Mouse (Mus musculus) megakaryocyte, embryonic 14.5 days (primary cell): Measurements from ENCODE around the gene P2rx5. TPM values are rescaled to one million over a fixed set of nuclear protein-coding genes. Genes with fewer than 3 reads are reported as not detected.

Experiments used
- H3K27me3 ChIP-seq: replicated peaks from 2 replicates; pipeline ENCODE3; 2012; ENCODE audit warnings: inconsistent platforms
- H3K36me3 ChIP-seq: replicated peaks from 2 replicates; pipeline ENCODE3; 2012; ENCODE audit warnings: low read length, inconsistent platforms, mixed read lengths
- H3K4me1 ChIP-seq: 2 replicates; pipeline ENCODE4 v1.6.1; 2012; ENCODE audit warnings: inconsistent platforms
- H3K4me3 ChIP-seq: replicated peaks from 2 replicates; pipeline ENCODE3; 2012; ENCODE audit warnings: moderate library complexity, mild to moderate bottlenecking, inconsistent platforms
- H3K9me3 ChIP-seq: 2 replicates; pipeline ENCODE4 v1.6.1; 2012; ENCODE audit warnings: inconsistent platforms
- FLI1 ChIP-seq: IDR thresholded peaks from 2 replicates; pipeline ENCODE4 v1.6.1; 2012; ENCODE audit warnings: low read length, inconsistent platforms, mixed read lengths
- GATA1 ChIP-seq: IDR thresholded peaks from 3 replicates; pipeline ENCODE4 v1.6.1; 2012; ENCODE audit warnings: mixed read lengths, low read length, inconsistent platforms, borderline replicate concordance
- polyA plus RNA-seq: library from polyadenylated mRNA; stranded (reverse); fragments of >175 nt; gene quantifications from 2 replicates; pipeline ENCODE4 v1.2.3, GENCODE M21; 2012; ENCODE audit warnings: low replicate concordance; ENCODE audit not compliant: insufficient read depth

Gene P2rx5
- 0.55 TPM in 1 of 2 replicates, not detected in the other for polyA plus RNA-seq

DNA sequence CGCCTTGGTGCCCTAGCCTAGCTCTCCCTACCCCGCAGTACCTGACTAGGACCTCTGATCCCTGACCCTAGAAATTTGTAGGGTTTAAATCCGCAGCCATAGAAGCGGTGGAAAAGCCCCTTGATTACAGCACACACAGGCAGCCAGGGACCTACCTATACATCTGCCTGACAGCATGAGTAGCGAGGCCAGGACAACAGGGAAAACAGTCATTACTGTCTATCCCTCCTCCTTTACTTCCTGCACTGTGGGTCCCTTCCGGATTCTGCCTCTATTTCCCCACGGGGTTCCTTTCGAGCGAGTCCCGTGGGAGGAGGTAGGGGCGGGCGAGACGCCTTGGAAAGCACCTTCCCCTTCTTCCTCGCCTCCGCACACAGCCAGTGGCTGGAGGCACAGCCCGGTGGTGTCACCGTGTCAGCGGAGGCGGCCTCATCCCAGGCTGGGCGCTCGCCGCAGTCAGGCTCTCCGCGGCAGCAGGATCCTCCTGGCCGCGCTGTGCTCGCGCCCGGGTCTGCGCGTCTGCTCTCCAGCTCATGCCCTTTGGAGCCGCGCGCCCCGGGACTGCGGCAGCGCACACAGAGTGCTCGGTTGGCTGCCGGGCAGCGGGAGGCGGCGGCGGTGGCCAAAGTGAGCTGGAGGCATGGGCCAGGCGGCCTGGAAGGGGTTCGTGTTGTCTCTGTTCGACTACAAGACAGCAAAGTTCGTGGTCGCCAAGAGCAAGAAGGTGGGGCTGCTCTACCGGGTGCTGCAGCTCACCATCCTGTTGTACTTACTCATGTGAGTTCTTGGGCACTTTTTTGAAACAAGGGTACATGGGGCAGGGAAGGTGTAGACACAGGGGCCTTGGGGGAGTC is at the start of gene P2rx5:
P2rx5 (plus strand) TSS at position 465 of the 854 bp plus-strand sequence.
- Histone ChIP-seq H3K4me1 (peaks cover 43% of the 10 kb centered on the region), H3K4me3 (peak within 1 kb of the TSS; percentile 91), H3K27me3 (peaks cover 56% of the 10 kb centered on the region), H3K9me3 (no peaks in the 10 kb centered on the region), H3K36me3 (no peaks in the 10 kb centered on the region)
- TF ChIP-seq FLI1 (no peak), GATA1 (no peak)

DNA sequence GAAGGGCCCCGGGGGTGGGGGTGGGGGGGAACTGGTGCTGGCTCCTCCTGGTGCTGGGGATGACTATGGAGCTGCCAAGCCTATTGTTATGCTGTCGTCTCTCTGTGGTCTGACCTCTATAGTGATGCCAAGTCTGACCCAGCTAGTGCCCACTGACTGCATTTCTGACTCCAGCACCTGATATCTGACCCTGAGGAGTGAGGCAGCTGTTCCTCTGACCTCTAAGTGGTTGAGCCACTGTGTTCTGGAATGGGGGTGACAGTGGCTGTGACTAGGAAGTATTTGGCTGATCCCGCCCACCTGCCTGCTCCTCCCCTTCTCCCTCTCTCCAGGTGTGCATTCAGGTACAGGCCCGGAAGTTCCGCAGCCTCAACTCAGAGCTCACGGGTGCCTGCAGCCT is 48.8 kb upstream of the P2rx5 start:
- Histone ChIP-seq H3K4me3 (no peak overlapping the region), H3K27me3 (peaks cover 12% of the 10 kb centered on the region), H3K36me3 (no peaks in the 10 kb centered on the region), H3K4me1 (peaks cover 62% of the 10 kb centered on the region), H3K9me3 (no peaks in the 10 kb centered on the region)
- TF ChIP-seq FLI1 = no peak
- no peak for TF ChIP-seq GATA1

DNA sequence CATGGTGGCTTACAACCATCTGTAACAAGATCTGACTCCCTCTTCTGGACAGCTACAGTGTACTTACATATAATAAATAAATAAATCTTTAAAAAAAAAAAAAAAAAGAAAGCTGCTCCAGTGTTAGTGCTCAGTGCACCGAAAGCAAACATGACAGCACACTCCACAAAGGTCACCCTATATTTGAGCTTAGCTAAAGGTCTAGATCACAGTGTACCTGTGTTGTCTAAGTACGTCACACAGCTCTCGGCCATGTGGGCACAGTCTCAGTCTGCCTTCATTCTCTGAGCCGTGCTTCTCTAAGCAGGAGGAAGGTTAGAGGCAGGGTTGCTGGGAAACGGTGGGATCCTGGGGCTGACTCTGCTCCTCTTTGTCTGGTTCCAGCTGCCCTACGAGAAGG is 33.7 kb upstream of the P2rx5 start:
- H3K4me3 ChIP-seq = no peak overlapping the region
- H3K9me3 ChIP-seq = no peaks in the 10 kb centered on the region
- no peaks in the 10 kb centered on the region for H3K27me3 ChIP-seq
- no peak for TF ChIP-seq FLI1
- no peak for TF ChIP-seq GATA1
- H3K4me1 ChIP-seq = peaks cover 35% of the 10 kb centered on the region
- peaks cover 62% of the 10 kb centered on the region for H3K36me3 ChIP-seq

GRCm38 (mm10) chr11:73131020-73131419 is 29.2 kb upstream of the P2rx5 start:
- no peaks in the 10 kb centered on the region for H3K27me3 ChIP-seq
- H3K9me3 ChIP-seq = no peaks in the 10 kb centered on the region
- TF ChIP-seq FLI1 = no peak
- peaks cover 57% of the 10 kb centered on the region for H3K36me3 ChIP-seq
- peak overlapping the region; percentile 72 for H3K4me3 ChIP-seq
- peaks cover 70% of the 10 kb centered on the region for H3K4me1 ChIP-seq

- Histone ChIP-seq H3K4me3 (peak overlapping the region; percentile 31), H3K4me1 (peaks cover 86% of the 10 kb centered on the region), H3K36me3 (peaks cover 39% of the 10 kb centered on the region), H3K27me3 (no peaks in the 10 kb centered on the region), H3K9me3 (no peaks in the 10 kb centered on the region)
- TF ChIP-seq FLI1 = no peak
- TF ChIP-seq GATA1 = no peak
Measured at GRCm38 (mm10) chr11:73132999-73133398, 27.2 kb upstream of the P2rx5 start.

GRCm38 (mm10) chr11:73134222-73134621 is 26.0 kb upstream of the P2rx5 start:
- H3K4me3 ChIP-seq = peak overlapping the region; percentile 53
- H3K36me3 ChIP-seq = peaks cover 31% of the 10 kb centered on the region
- H3K4me1 ChIP-seq = peaks cover 85% of the 10 kb centered on the region

GRCm38 (mm10) chr11:73136587-73136986 is 23.6 kb upstream of the P2rx5 start:
- no peak for TF ChIP-seq GATA1
- no peak for TF ChIP-seq FLI1
- H3K9me3 ChIP-seq = no peaks in the 10 kb centered on the region
- peaks cover 25% of the 10 kb centered on the region for H3K36me3 ChIP-seq
- H3K27me3 ChIP-seq = no peaks in the 10 kb centered on the region
- peaks cover 63% of the 10 kb centered on the region for H3K4me1 ChIP-seq
- peak overlapping the region; percentile 97 for H3K4me3 ChIP-seq

More at GRCm38 (mm10) chr11:73134222-73134621, 26.0 kb upstream of the P2rx5 start:
- H3K9me3 ChIP-seq = no peaks in the 10 kb centered on the region
- TF ChIP-seq FLI1 = no peak
- TF ChIP-seq GATA1 = no peak
- H3K27me3 ChIP-seq = no peaks in the 10 kb centered on the region

DNA sequence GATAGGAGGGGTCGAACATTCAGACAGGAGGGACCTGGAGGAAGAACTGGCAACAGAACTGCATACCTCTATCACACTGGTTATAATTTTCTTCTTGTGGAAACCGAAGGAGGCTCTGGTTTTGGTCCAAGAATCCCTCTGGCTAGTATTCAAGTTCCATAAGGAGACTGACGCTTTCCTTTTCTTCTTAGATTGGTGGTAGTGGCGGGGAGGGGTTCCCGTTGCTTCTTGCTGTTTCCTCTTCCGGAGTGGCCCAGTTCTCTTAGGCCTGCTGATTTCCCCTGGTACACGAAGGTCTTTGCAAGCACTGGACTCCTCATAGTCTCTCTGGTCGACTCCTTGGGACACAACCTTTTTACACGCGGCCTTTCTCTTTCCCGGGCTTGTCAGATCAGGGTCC is 23.1 kb upstream of the P2rx5 start:
- peaks cover 25% of the 10 kb centered on the region for H3K36me3 ChIP-seq
- no peaks in the 10 kb centered on the region for H3K27me3 ChIP-seq
- TF ChIP-seq GATA1 (no peak), FLI1 (no peak)
- peak overlapping the region; percentile 97 for H3K4me3 ChIP-seq
- peaks cover 60% of the 10 kb centered on the region for H3K4me1 ChIP-seq
- H3K9me3 ChIP-seq = no peaks in the 10 kb centered on the region

DNA sequence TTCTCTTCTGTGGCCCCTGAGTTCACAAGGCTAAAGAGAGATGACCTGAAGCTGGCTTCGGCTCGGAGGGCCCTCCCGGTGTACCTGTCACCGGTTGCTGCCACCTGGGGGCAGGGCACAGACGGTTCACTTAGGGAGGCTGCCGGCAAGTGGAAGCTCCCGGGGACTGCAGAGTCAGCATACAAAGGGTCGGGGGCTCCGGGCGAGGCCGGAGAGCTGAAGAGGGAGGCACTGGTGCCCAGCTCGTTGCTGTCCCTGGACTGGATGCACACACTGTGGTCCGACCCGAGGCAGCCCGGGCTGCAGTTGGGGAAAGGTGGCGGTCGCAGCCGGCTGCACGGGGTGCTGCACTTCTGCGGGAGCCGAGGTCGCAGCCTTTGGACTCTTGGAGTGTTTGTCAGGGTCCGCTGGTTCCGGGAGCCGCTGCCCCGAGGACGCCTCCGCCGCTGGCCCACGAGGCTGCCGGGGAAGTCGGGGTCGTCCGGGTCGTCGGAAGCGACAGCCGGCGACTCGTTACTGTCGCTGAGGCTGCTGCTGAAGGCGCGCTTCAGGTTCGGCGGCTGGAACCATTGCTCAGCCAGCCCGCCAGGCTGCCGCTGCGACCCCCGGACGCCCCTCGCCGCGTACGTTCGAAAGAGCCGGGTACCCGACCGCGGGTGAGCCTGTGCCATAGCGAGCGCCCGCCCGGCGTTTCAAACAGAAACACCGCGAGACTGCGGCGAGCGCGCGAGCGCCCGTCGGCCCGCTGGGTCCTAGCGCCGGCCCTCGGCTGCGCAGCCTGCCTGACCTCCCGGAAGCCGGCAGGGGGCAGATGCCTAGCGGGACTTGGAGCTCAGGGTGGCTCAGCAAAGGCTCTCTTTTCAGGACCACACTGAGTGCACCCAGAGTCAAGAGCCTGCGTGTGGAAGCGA is 22.4 kb upstream of the P2rx5 start, which contains the start of gene Haspin:
Haspin (minus strand) TSS at position 704 of the 911 bp plus-strand sequence.
- no peaks in the 10 kb centered on the region for H3K27me3 ChIP-seq
- peaks cover 18% of the 10 kb centered on the region for H3K36me3 ChIP-seq
- no peaks in the 10 kb centered on the region for H3K9me3 ChIP-seq
- H3K4me3 ChIP-seq = peak within 1 kb of the TSS; percentile 97
- peaks cover 55% of the 10 kb centered on the region for H3K4me1 ChIP-seq
- peak; percentile 39; the same call in 1 of the 2 replicates for TF ChIP-seq FLI1
- TF ChIP-seq GATA1 = no peak
